Mouse (Mus musculus) bone marrow, adult 2 months (tissue): ENCODE data around the gene Lysmd1.
A peak's percentile ranks its signal among the peaks of the same experiment; 100 is the strongest.

Experiments
- CTCF ChIP-seq: fragments of 200-500 bp; IDR thresholded peaks from 2 replicates; pipeline ENCODE4 v1.5.1; 2011; ENCODE audit warnings: low read length, control low read depth; ENCODE audit not compliant: control insufficient read depth, insufficient read depth
- POLR2A ChIP-seq: fragments of 200-500 bp; IDR thresholded peaks from 2 replicates; pipeline ENCODE4 v1.6.1; 2011; ENCODE audit warnings: low read depth, mild to moderate bottlenecking, control low read depth, low read length, borderline replicate concordance; ENCODE audit not compliant: control insufficient read depth

GRCm38 (mm10) chr3:95142617-95143011 lies 8.7 kb downstream of the Lysmd1 start:
- TF ChIP-seq CTCF, result peak; percentile 98
- TF ChIP-seq POLR2A, result 0 out of 2 replicates have a peak, but pooled peaks have one; percentile 27
